Mouse (Mus musculus): ENCODE measurements at regions not wholly inside any gene's neighbourhood (a gene's known extent, or its start where the extent isn't known, plus 50 kb on each side); places are given as distances from the start of the nearest gene placed in this dataset.
A peak's percentile ranks its signal among the peaks of the same experiment; 100 is the strongest.

DNA sequence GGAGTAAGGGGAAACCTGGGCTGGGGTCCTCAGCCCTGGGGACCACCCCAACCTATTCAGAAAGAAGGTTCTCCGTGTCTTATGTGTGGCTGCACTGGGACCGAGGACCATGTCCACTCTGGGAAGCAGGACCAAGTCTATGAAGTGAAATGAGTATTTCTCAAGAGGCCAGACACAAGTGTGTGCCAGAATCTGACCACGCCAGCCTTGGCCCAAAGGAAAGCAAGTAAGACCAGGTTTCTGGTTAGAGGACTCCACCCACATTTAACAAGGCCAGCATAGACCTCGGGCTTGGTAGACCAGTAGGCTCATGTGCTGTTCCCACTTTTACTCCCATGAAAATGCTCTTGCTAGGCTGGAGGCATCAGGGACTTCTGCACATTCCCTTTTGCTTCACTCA lies 327.1 kb downstream of the Sox9 start:
- Histone ChIP-seq H3K4me3 (no peak overlapping the region), H3K9me3 (no peaks in the 10 kb centered on the region), H3K9ac (replicated peaks) (no peak overlapping the region), H3K27me3 (no peaks in the 10 kb centered on the region), H3K4me2 (replicated peaks) (no peak overlapping the region), H3K27ac (replicated peaks) (no peak overlapping the region), H3K36me3 (no peaks in the 10 kb centered on the region), H3K4me1 (peaks cover 47% of the 10 kb centered on the region)
- WGBS = 97% methylated on average over 4 of the region's 4 CpGs
- ATAC-seq (replicated peaks) = no peak

DNA sequence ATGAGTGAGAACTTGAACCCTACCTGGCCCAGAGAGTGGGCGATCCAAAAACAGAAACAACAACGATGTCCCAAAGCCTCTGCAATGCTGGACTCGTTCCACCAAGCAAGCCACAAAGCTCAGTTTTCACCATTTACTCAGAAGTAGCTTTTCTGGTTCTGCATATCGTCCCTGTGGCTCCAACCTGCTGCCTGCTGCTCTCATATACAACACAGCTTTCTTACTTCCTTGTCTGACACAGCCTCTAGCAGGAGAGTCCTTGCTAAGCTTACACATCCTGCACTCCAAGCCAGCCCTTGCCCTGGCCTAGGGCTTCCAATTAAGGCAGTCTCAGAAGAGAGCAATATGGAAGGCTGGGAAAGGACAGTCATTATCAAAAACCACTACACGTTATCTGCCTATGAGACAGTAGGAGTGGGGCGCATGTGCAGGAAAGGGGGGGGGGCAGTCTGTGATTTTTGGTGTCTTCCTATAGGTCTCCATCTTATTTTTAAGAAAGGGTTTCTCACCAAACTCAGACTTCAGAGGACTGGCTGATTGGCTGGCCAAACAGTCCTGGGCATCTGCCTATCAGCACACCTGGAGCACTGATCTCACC lies 331.3 kb downstream of the Sox9 start:
- WGBS = 74% methylated on average over 6 of the region's 6 CpGs
- H3K9ac ChIP-seq (replicated peaks) = no peak overlapping the region
- H3K4me2 ChIP-seq (replicated peaks) = no peak overlapping the region
- no peaks in the 10 kb centered on the region for H3K27me3 ChIP-seq
- ATAC-seq (replicated peaks) = no peak
- no peak overlapping the region for H3K27ac ChIP-seq (replicated peaks)
- no peaks in the 10 kb centered on the region for H3K9me3 ChIP-seq
- 0 out of 2 replicates have a peak, but pooled peaks cover 2% of the 10 kb centered on the region for H3K36me3 ChIP-seq
- H3K4me3 ChIP-seq = no peak overlapping the region
- H3K4me1 ChIP-seq = peaks cover 28% of the 10 kb centered on the region

GRCm38 (mm10) chr11:113117179-113117898 lies 335.3 kb downstream of the Sox9 start:
- Histone ChIP-seq H3K9me3 (no peaks in the 10 kb centered on the region), H3K9ac (replicated peaks) (no peak overlapping the region), H3K4me2 (replicated peaks) (no peak overlapping the region), H3K27ac (replicated peaks) (no peak overlapping the region), H3K27me3 (no peaks in the 10 kb centered on the region), H3K4me1 (peaks cover 39% of the 10 kb centered on the region), H3K36me3 (0 out of 2 replicates have a peak, but pooled peaks cover 2% of the 10 kb centered on the region), H3K4me3 (no peak overlapping the region)
- no peak for ATAC-seq (replicated peaks)
- 82% methylated on average over 9 of the region's 9 CpGs for WGBS

- H3K27me3 ChIP-seq = no peaks in the 10 kb centered on the region
- no peak overlapping the region for H3K4me3 ChIP-seq
- peaks cover 31% of the 10 kb centered on the region for H3K4me1 ChIP-seq
- no peak for ATAC-seq (replicated peaks)
- H3K27ac ChIP-seq (replicated peaks) = peak overlapping the region; percentile 41
- 12% methylated on average over 6 of the region's 6 CpGs for WGBS
- H3K36me3 ChIP-seq = 0 out of 2 replicates have a peak, but pooled peaks cover 2% of the 10 kb centered on the region
- no peaks in the 10 kb centered on the region for H3K9me3 ChIP-seq
- H3K4me2 ChIP-seq (replicated peaks) = no peak overlapping the region
- no peak overlapping the region for H3K9ac ChIP-seq (replicated peaks)
Measured at GRCm38 (mm10) chr11:113120570-113120969, 338.5 kb downstream of the Sox9 start.

GRCm38 (mm10) chr11:113121307-113121706 lies 339.3 kb downstream of the Sox9 start:
- Histone ChIP-seq H3K36me3 (0 out of 2 replicates have a peak, but pooled peaks cover 2% of the 10 kb centered on the region), H3K4me3 (no peak overlapping the region), H3K27ac (replicated peaks) (peak overlapping the region; percentile 41), H3K4me1 (peaks cover 37% of the 10 kb centered on the region), H3K27me3 (no peaks in the 10 kb centered on the region), H3K9me3 (no peaks in the 10 kb centered on the region), H3K9ac (replicated peaks) (no peak overlapping the region), H3K4me2 (replicated peaks) (no peak overlapping the region)
- WGBS = 24% methylated on average over 12 of the region's 12 CpGs
- ATAC-seq (replicated peaks) = peak; percentile 60; the same call in 1 of the 2 replicates

DNA sequence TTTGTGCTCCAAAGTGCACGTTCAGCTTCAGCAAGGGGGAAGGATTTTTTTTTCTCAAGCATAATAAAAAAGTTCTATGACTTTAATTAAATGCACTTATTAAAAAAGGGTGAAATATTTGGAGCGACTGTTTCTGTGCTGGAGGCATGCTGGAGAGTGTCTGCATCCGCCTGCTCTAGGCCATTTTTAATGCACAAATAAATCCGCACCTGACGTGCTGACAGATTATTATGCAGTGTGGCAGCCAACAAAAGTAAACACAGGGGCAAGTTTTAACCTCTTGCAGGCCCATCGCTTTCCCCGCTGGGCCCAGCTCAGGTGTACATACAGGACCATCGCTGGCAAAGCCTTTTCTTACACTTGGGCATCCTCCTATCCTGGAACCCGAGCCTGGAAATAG lies 340.1 kb downstream of the Sox9 start:
- 40% methylated on average over 9 of the region's 9 CpGs for WGBS
- Histone ChIP-seq H3K9me3 (no peaks in the 10 kb centered on the region), H3K27me3 (no peaks in the 10 kb centered on the region), H3K9ac (replicated peaks) (no peak overlapping the region), H3K4me1 (peaks cover 42% of the 10 kb centered on the region), H3K4me3 (no peak overlapping the region), H3K4me2 (replicated peaks) (no peak overlapping the region), H3K36me3 (0 out of 2 replicates have a peak, but pooled peaks cover 2% of the 10 kb centered on the region), H3K27ac (replicated peaks) (0 out of 2 replicates have a peak overlapping the region, but pooled peaks have one; percentile 13)
- ATAC-seq (replicated peaks) = no peak

GRCm38 (mm10) chr11:113122964-113123363 lies 340.9 kb downstream of the Sox9 start:
- WGBS = 58% methylated on average over 2 of the region's 2 CpGs
- Histone ChIP-seq H3K4me2 (replicated peaks) (no peak overlapping the region), H3K27me3 (no peaks in the 10 kb centered on the region), H3K9ac (replicated peaks) (no peak overlapping the region), H3K4me1 (peaks cover 42% of the 10 kb centered on the region), H3K27ac (replicated peaks) (no peak overlapping the region), H3K4me3 (no peak overlapping the region), H3K9me3 (no peaks in the 10 kb centered on the region), H3K36me3 (0 out of 2 replicates have a peak, but pooled peaks cover 2% of the 10 kb centered on the region)
- no peak for ATAC-seq (replicated peaks)

DNA sequence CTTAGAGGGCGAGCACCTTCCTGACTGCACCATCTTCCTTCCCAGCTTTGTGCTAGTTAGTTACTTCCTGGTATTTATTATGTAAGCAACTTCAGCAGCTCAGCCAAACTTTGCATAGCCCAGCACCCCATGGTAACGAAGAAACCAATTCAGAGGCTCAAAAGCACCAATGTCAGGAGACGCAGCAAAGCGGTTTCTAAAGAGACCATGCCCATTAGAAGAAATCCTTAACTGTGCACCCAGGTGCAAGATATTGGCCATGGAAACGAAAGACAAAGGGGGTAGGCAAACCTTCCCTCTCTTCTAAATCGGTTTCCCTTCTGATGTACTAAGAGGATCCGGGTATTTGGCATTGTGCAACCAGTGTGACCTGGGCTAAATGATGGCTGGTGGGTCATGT lies 343.8 kb downstream of the Sox9 start:
- H3K4me3 ChIP-seq = no peak overlapping the region
- 38% methylated on average over 7 of the region's 7 CpGs for WGBS
- ATAC-seq (replicated peaks) = no peak
- no peaks in the 10 kb centered on the region for H3K27me3 ChIP-seq
- no peaks in the 10 kb centered on the region for H3K9me3 ChIP-seq
- H3K4me2 ChIP-seq (replicated peaks) = no peak overlapping the region
- no peaks in the 10 kb centered on the region for H3K36me3 ChIP-seq
- no peak overlapping the region for H3K9ac ChIP-seq (replicated peaks)
- H3K27ac ChIP-seq (replicated peaks) = no peak overlapping the region
- H3K4me1 ChIP-seq = peaks cover 32% of the 10 kb centered on the region

DNA sequence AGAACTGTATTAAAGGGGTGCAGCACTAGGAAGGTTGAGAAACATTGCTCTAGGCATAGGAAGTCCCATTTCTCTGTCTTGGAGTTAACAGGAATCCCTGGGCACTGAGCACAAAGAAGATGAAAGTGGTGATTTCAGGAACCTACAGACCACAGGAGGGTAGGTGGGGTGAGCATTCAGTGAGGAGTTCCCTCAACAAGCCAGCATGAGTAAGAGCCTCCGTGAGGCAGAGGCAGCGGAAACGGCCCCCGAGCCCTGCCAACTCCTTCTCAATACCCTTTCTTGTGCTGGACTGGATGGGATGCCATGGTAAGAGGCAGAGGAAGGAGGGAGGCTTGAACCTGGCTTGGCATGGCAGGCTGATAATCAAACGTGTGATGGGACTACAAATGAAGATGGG lies 347.2 kb downstream of the Sox9 start:
- Histone ChIP-seq H3K27ac (replicated peaks) (no peak overlapping the region), H3K4me2 (replicated peaks) (no peak overlapping the region), H3K4me1 (peaks cover 24% of the 10 kb centered on the region), H3K4me3 (no peak overlapping the region), H3K36me3 (no peaks in the 10 kb centered on the region), H3K9ac (replicated peaks) (no peak overlapping the region), H3K9me3 (no peaks in the 10 kb centered on the region), H3K27me3 (no peaks in the 10 kb centered on the region)
- ATAC-seq (replicated peaks) = no peak
- WGBS = 88% methylated on average over 5 of the region's 5 CpGs

GRCm38 (mm10) chr11:113129975-113130374 lies 348.0 kb downstream of the Sox9 start:
- H3K36me3 ChIP-seq = no peaks in the 10 kb centered on the region
- no peaks in the 10 kb centered on the region for H3K27me3 ChIP-seq
- no peak overlapping the region for H3K9ac ChIP-seq (replicated peaks)
- H3K4me2 ChIP-seq (replicated peaks) = no peak overlapping the region
- no peak for ATAC-seq (replicated peaks)
- H3K27ac ChIP-seq (replicated peaks) = no peak overlapping the region
- no peak overlapping the region for H3K4me3 ChIP-seq
- H3K9me3 ChIP-seq = no peaks in the 10 kb centered on the region
- peaks cover 24% of the 10 kb centered on the region for H3K4me1 ChIP-seq
- 97% methylated on average over 7 of the region's 7 CpGs for WGBS

DNA sequence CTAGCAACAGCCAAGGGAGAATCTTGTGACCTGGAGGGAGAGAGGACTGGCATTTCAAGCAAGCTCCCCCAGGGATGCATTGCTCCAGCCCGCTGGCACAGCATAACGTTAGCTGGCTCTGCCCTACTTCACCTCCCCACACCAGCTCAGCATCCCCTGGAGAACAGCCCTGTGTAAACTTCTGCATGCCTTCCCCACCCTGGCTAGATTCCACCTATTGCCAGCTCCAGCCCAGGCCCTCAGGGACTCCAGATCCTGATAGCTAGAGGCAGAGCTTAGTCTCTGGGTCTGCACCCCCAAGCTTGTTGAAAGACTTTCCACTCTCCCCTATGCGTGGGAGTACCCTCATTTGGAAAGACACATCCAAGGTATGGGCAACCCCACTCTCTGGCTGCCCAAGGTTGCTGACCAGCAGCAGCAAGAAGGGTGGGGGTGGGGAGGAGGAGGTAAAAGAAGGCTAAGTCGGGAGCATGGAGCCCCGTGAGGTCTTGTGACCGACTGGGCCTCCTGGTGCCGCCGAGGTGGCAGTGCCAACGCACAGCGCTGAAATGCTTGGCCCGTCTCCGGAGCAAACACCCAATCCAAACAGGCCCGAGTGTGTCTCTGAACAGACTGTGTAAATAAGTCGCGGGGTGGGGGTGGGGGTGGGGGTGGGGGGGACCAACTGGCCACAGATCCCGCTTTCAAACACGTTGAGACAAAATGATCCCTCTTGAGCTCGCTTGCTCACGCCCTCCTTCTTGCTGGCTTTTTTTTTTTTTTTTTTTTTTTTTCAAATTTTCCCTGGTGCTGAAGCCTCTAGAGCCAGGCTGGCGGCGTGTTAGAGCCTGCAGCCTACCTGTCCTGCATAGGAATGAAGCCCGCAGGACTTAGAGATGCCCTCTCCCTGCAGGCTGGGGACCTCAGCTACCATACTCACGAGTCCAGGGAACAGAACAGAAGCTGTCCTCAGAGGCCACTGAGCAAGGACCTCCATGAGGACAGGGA lies 350.3 kb downstream of the Sox9 start:
- Histone ChIP-seq H3K4me3 (no peak overlapping the region), H3K9me3 (no peaks in the 10 kb centered on the region), H3K9ac (replicated peaks) (no peak overlapping the region), H3K27ac (replicated peaks) (peak overlapping the region; percentile 23; the same call in 1 of the 2 replicates), H3K36me3 (no peaks in the 10 kb centered on the region), H3K27me3 (no peaks in the 10 kb centered on the region), H3K4me2 (replicated peaks) (no peak overlapping the region), H3K4me1 (peaks cover 9% of the 10 kb centered on the region)
- ATAC-seq (replicated peaks) = peak; percentile 35; the same call in 1 of the 2 replicates
- WGBS = 75% methylated on average over 23 of the region's 23 CpGs

GRCm38 (mm10) chr11:113133407-113133806 lies 351.4 kb downstream of the Sox9 start:
- 84% methylated on average over 4 of the region's 4 CpGs for WGBS
- Histone ChIP-seq H3K4me2 (replicated peaks) (no peak overlapping the region), H3K9ac (replicated peaks) (no peak overlapping the region), H3K36me3 (no peaks in the 10 kb centered on the region), H3K27me3 (no peaks in the 10 kb centered on the region), H3K9me3 (no peaks in the 10 kb centered on the region), H3K4me3 (no peak overlapping the region), H3K27ac (replicated peaks) (no peak overlapping the region), H3K4me1 (peaks cover 12% of the 10 kb centered on the region)
- 0 out of 2 replicates have a peak, but pooled peaks have one; percentile 8 for ATAC-seq (replicated peaks)

All from forebrain, embryonic 15.5 days (tissue).